Mouse (Mus musculus) lung, postnatal 0 days (tissue): ENCODE data around the gene Gm28079. TPM values are rescaled to one million over a fixed set of nuclear protein-coding genes. Genes with fewer than 3 reads are reported as not detected.
"Not testable (repeated sequence)": the region's sequence is repeated elsewhere in the genome, so short reads cannot be mapped to it uniquely, and the experiment has no call there.

Source experiments
- ATAC-seq: fragments of 200-750 bp; cut with Nextera tagmentation; 2 replicates; pipeline ENCODE4 v1.8.0; 2017; ENCODE audit warnings: moderate library complexity
- DNase-seq: peaks from one replicate; pipeline ENCODE4 v3.0.0-alpha.2; 2016; ENCODE audit warnings: low spot score
- H3K27ac ChIP-seq: fragments of 300-500 bp; sonication (generic); 2 replicates; pipeline ENCODE4 v1.5.1; 2014; ENCODE audit warnings: antibody characterized with exemption, mild to moderate bottlenecking, low read length, mixed read lengths
- H3K27me3 ChIP-seq: fragments of 300-500 bp; sonication (generic); replicated peaks from 2 replicates; pipeline ENCODE4 v1.6.1; 2014; ENCODE audit warnings: low read length, mixed read lengths; ENCODE audit not compliant: insufficient read depth
- H3K36me3 ChIP-seq: fragments of 300-500 bp; sonication (generic); 2 replicates; pipeline ENCODE4 v1.6.1; 2014; ENCODE audit warnings: low read length, mixed read lengths; ENCODE audit not compliant: insufficient read depth
- H3K4me1 ChIP-seq: fragments of 300-500 bp; sonication (generic); 2 replicates; pipeline ENCODE4 v1.6.1; 2014; ENCODE audit warnings: antibody characterized with exemption, low read depth, low read length, mixed read lengths; ENCODE audit not compliant: insufficient read depth
- H3K4me2 ChIP-seq: fragments of 300-500 bp; sonication (generic); replicated peaks from 2 replicates; pipeline ENCODE4 v1.6.1; 2014; ENCODE audit warnings: low read depth, mild to moderate bottlenecking, low read length, moderate library complexity, mixed read lengths
- H3K4me3 ChIP-seq: fragments of 300-500 bp; sonication (generic); 2 replicates; pipeline ENCODE4 v1.5.1; 2014; ENCODE audit warnings: low read depth, low read length
- H3K9ac ChIP-seq: fragments of 300-500 bp; sonication (generic); replicated peaks from 2 replicates; pipeline ENCODE4 v1.6.1; 2014; ENCODE audit warnings: low read depth, mild to moderate bottlenecking
- H3K9me3 ChIP-seq: fragments of 300-500 bp; sonication (generic); 2 replicates; pipeline ENCODE4 v1.6.1; 2016; ENCODE audit warnings: low read length, mixed read lengths
- WGBS: fragments of 180-500 bp; shearing (Covaris S2); extraction: QIAGEN DNeasy Blood & Tissue Kit; methylation state at CpG from one replicate; pipeline ENCODE4 v1.1.7; 2014; 5-methylcytosine and 5-hydroxymethylcytosine counted together
- polyA plus RNA-seq: library from polyadenylated mRNA; unstranded; fragments of >200 nt; fragmentation: Nextera tagmentation; extraction: Ambion mirVana; gene quantifications from 2 replicates; pipeline ENCODE4 v1.2.1, GENCODE M21; 2015

Gene Gm28079
- not detected in 2 replicates for polyA plus RNA-seq

DNA sequence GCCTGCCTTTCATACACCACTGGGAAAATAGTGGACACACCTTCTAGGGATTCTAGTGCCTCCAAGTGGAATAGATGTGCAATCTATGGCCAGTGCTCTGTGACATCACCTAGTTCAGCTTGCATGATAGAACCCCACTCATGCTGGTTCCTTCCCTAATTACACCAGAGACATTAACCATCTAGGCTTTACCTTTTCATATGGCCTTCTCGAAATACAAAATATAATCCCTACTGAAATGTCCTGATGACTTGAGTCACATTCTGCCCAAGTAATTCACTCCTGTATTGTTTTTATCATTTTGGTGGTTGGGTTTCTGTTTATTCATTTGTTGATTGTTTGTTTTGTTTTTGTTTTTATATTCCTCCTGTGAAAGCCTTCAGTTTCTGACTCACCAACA is at the start of gene Gm28079:
Gene Gm28079, minus strand, starts transcription at position 101 of the 400 bp plus-strand sequence.
- not testable (repeated sequence) for H3K4me3 ChIP-seq, H3K4me2 ChIP-seq, DNase-seq, H3K27ac ChIP-seq, H3K9ac ChIP-seq, H3K27me3 ChIP-seq, ATAC-seq, H3K4me1 ChIP-seq, H3K36me3 ChIP-seq, H3K9me3 ChIP-seq
- WGBS = no CpG with 5 or more reads among the region's 1 CpGs
